Mouse (Mus musculus) embryonic facial prominence, embryonic 11.5 days (tissue): Measurements from ENCODE around the gene Col4a3bp. TPM values are rescaled to one million over a fixed set of nuclear protein-coding genes. Genes with fewer than 3 reads are reported as not detected.

Experiments
- ATAC-seq: fragments of 200-750 bp; cut with Nextera tagmentation; replicated peaks from 2 replicates; pipeline ENCODE4 v1.8.0; 2017; ENCODE audit warnings: low read depth; ENCODE audit not compliant: insufficient number of reproducible peaks, low FRiP score, low TSS enrichment
- DNase-seq: peaks from one replicate; pipeline ENCODE4 v3.0.0-alpha.2; 2015; ENCODE audit warnings: low spot score
- H3K27ac ChIP-seq: fragments of 300-500 bp; sonication (generic); replicated peaks from 2 replicates; pipeline ENCODE4 v1.5.1; 2014; ENCODE audit warnings: mild to moderate bottlenecking, low read depth, low read length, control low read depth
- H3K27me3 ChIP-seq: fragments of 300-500 bp; sonication (generic); 2 replicates; pipeline ENCODE4 v1.6.1; 2014; ENCODE audit warnings: mild to moderate bottlenecking, low read length, moderate library complexity, mixed read lengths; ENCODE audit not compliant: control insufficient read depth, insufficient read depth
- H3K36me3 ChIP-seq: fragments of 300-500 bp; sonication (generic); replicated peaks from 2 replicates; pipeline ENCODE4 v1.6.1; 2014; ENCODE audit warnings: low read depth, mild to moderate bottlenecking, low read length, moderate library complexity, mixed read lengths; ENCODE audit not compliant: control insufficient read depth, insufficient read depth
- H3K4me1 ChIP-seq: fragments of 300-500 bp; sonication (generic); 2 replicates; pipeline ENCODE4 v1.6.1; 2014; ENCODE audit warnings: low read length, mixed read lengths; ENCODE audit not compliant: control insufficient read depth, insufficient read depth
- H3K4me2 ChIP-seq: fragments of 300-500 bp; sonication (generic); 2 replicates; pipeline ENCODE4 v1.6.1; 2014; ENCODE audit warnings: low read depth, mild to moderate bottlenecking, control low read depth, low read length, moderate library complexity
- H3K4me3 ChIP-seq: fragments of 300-500 bp; sonication (generic); 2 replicates; pipeline ENCODE4 v1.5.1; 2014; ENCODE audit warnings: low read depth, low read length, control low read depth
- H3K9ac ChIP-seq: fragments of 300-500 bp; sonication (generic); replicated peaks from 2 replicates; pipeline ENCODE4 v1.6.1; 2014; ENCODE audit warnings: mild to moderate bottlenecking, control low read depth, low read length
- H3K9me3 ChIP-seq: fragments of 300-500 bp; sonication (generic); replicated peaks from 2 replicates; pipeline ENCODE4 v1.6.1; 2016; ENCODE audit warnings: mild to moderate bottlenecking, low read length, inconsistent platforms, mixed read lengths; ENCODE audit not compliant: control insufficient read depth
- WGBS: fragments of 180-500 bp; shearing (Covaris S2); extraction: QIAGEN DNeasy Blood & Tissue Kit; methylation state at CpG from one replicate; pipeline ENCODE4 v1.1.7; 2014; 5-methylcytosine and 5-hydroxymethylcytosine counted together
- polyA plus RNA-seq: library from polyadenylated mRNA; unstranded; fragments of >200 nt; fragmentation: Nextera tagmentation; extraction: Ambion mirVana; gene quantifications from 2 replicates; pipeline ENCODE4 v1.2.1, GENCODE M21; 2014

The Col4a3bp gene
- polyA plus RNA-seq, 1 experiment from 2014 or later: 7.6 TPM

DNA sequence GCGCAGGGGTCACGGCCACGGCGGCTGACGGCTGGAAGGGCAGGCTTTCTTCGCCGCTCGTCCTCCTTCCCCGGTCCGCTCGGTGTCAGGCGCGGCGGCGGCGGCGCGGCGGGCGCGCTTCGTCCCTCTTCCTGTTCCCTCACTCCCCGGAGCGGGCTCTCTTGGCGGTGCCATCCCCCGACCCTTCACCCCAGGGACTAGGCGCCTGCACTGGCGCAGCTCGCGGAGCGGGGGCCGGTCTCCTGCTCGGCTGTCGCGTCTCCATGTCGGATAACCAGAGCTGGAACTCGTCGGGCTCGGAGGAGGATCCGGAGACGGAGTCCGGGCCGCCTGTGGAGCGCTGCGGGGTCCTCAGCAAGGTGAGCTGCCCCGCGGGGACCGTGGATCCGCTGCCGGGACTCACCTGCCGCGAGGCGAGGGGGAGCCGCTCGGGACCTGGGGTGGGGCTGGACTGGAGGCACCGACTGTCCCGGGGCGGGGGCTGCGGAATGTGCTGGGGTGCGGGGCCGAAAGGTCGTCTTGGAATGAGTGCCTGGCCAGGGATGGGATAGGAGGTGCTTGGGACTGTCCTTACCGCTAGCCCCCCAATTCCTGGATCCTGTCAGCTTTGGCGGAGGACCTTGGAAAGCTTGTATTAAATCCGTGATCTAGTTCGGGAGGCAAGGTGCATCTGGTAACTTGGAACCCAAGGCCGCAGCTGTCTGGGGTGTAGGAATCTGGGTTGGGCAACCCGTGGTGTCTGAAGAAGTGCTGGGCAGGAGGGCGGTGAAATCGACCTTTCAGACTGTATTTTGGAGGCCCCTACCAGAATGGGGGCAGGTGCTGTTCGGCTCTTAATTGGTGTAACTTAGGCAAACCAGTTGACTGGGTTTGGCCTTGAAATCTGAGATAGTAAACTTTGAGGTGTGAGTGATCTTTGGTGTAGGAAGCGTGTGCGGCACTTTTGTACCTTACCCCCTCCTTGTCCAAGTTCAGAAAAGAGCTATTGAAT lies 778 bp downstream of the Col4a3bp start:
- Histone ChIP-seq H3K27ac (peak overlapping the region; percentile 82), H3K9me3 (no peaks in the 10 kb centered on the region), H3K9ac (peak overlapping the region; percentile 92), H3K4me3 (peak overlapping the region; percentile 93), H3K4me1 (no peaks in the 10 kb centered on the region), H3K36me3 (no peaks in the 10 kb centered on the region), H3K27me3 (no peaks in the 10 kb centered on the region), H3K4me2 (peak overlapping the region; percentile 77)
- ATAC-seq (peak; percentile 78), DNase-seq (peak; percentile 40)
- under 1% methylated on average over 58 of the region's 73 CpGs for WGBS

DNA sequence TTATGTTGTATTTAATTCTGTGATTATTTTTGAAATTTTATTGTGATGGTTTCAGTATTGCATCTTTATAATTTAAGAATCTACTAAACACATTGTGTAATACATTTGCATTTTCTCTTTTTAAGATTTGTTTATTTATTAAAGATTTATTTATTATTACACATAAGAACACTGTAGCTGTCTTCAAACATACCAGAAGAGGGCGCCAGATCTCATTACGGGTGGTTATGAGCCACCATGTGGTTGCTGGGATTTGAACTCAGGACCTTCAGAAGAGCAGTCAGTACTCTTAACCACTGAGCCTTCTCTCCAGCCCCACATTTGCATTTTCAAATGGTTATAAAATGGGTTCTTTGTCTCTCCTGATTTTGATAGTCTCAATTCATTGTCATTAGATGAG lies 2.1 kb downstream of the Col4a3bp start:
- no peak for ATAC-seq
- Histone ChIP-seq H3K27me3 (no peaks in the 10 kb centered on the region), H3K4me1 (no peaks in the 10 kb centered on the region), H3K9me3 (no peaks in the 10 kb centered on the region), H3K9ac (no peak overlapping the region), H3K4me3 (no peak overlapping the region), H3K36me3 (no peaks in the 10 kb centered on the region), H3K27ac (no peak overlapping the region), H3K4me2 (no peak overlapping the region)
- 66% methylated on average over 2 of the region's 2 CpGs for WGBS
- peak; percentile 36 for DNase-seq

DNA sequence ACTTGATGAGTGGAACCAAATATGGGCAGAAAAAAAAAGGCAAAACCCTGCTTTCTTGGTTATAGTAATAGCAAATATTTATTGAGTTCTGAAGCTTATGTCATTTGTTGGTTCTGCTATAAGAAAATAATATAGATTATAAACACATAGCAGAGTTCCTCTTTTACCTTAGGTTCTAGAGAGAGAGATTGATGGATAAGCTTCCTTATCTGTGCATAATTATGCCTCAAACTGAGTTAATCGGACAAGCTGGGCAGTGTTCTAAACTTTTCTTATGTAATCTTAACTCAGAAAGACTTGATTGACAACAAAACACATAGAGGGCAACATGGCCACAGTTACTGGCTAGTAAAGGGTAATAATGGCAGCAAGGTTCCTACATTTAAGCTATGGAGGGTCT lies 4.8 kb downstream of the Col4a3bp start:
- Histone ChIP-seq H3K9me3 (no peaks in the 10 kb centered on the region), H3K36me3 (no peaks in the 10 kb centered on the region), H3K4me1 (no peaks in the 10 kb centered on the region), H3K4me3 (no peak overlapping the region), H3K27me3 (no peaks in the 10 kb centered on the region), H3K27ac (no peak overlapping the region), H3K4me2 (no peak overlapping the region), H3K9ac (no peak overlapping the region)
- no peak for DNase-seq
- ATAC-seq: no peak
- 79% methylated on average over 1 of the region's 1 CpGs for WGBS

DNA sequence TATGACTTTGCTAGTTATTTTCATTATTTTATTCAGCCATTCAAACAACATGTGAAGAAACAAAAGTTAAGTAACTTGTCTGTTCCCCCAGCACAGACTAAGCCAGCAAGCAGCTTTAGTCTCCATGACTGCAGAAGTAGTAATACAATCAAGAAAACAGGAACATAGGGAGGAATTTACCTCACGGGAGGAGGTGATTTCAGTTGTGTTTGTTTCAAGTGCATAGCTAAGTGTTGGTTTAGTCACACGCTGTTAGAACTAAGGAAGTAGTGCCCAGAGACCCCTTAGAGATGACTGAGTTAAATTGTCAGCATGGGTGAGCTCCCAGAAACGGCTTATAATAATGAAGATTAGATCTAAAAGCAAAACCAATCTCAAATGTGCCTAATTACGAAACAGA lies 5.5 kb downstream of the Col4a3bp start:
- no peaks in the 10 kb centered on the region for H3K27me3 ChIP-seq
- WGBS: 72% methylated on average over 4 of the region's 4 CpGs
- no peaks in the 10 kb centered on the region for H3K36me3 ChIP-seq
- H3K9ac ChIP-seq: no peak overlapping the region
- no peak overlapping the region for H3K27ac ChIP-seq
- DNase-seq (no peak), ATAC-seq (no peak)
- no peaks in the 10 kb centered on the region for H3K9me3 ChIP-seq
- H3K4me3 ChIP-seq: no peak overlapping the region
- no peak overlapping the region for H3K4me2 ChIP-seq
- H3K4me1 ChIP-seq: no peaks in the 10 kb centered on the region

DNA sequence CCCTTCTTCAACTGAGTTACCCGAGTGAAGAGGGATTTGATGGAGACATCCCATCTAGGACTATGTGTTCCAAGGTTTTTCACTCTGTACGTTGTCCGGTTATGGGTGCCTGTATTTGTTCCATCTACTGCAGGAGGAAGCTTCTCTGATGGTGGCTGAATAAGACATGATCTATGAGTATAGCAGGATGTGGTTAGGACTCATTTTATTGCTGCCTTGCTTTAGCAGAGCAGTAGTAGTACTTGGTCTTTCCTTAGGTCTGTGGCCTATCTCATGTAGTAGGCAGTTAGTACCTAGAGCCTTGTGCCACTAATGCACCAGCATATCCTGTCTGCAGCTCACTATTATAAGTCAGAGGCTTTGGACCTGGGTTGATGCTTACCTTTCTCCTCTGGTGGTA lies 12.7 kb downstream of the Col4a3bp start:
- Histone ChIP-seq H3K4me2 (no peak overlapping the region), H3K4me1 (no peaks in the 10 kb centered on the region), H3K9me3 (no peaks in the 10 kb centered on the region), H3K36me3 (no peaks in the 10 kb centered on the region), H3K4me3 (no peak overlapping the region), H3K27ac (no peak overlapping the region), H3K27me3 (no peaks in the 10 kb centered on the region), H3K9ac (no peak overlapping the region)
- DNase-seq: no peak
- no peak for ATAC-seq
- 94% methylated on average over 3 of the region's 3 CpGs for WGBS

DNA sequence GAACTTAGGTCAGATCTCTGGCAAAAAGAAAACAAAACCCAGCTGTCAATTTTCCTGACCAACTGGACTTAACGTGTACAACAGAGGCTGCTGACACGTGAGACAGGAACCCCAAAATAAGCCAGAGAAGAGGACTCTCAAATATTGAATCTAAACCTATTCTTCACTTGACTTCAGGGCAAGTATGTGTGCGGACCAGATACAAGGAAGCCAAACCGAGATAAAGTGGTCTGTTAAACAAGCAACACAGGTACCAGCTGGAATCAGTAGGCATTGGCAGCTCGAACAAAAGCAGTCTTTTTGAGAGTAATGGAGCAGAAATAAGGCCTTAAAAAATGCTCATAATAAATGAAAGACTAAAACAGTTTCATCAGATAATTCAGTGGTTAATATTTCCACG lies 25.6 kb downstream of the Col4a3bp start:
- Histone ChIP-seq H3K4me3 (no peak overlapping the region), H3K9ac (no peak overlapping the region), H3K27me3 (no peaks in the 10 kb centered on the region), H3K36me3 (no peaks in the 10 kb centered on the region), H3K4me2 (no peak overlapping the region), H3K9me3 (no peaks in the 10 kb centered on the region), H3K27ac (no peak overlapping the region), H3K4me1 (no peaks in the 10 kb centered on the region)
- ATAC-seq (no peak), DNase-seq (no peak)
- WGBS: 69% methylated on average over 6 of the region's 6 CpGs

DNA sequence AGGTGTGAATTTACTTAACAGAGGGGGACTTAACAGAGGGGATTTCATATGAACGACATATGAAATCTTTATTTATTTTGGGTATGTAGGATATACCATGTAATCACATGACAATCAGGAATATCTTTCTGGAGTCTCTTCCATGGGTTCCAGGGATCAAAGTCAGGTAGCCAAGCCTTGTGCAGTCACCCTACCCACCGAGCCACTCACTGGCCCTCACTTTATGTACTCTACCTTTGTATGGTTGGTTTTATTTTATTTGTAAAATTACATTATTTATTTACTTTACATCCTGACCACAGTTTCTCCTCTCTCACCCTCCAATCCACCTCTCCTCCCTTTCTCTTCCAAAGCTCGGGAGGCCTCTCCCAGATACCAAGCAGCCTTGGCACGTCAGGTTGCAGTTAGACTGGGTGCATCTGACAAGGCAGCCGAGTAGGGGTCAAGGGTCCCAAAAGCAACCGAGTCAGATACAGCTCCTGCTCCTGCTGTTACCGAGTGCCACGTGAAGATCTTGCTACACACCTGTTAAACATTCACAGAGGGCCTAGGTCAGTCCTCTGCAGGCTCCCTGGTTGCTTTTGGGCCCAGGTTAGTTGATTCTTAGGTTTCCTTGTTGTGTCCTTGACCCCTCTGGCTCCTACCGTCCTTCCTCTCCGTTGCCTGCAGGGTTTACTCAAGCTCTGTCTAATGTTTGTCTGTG lies 28.0 kb downstream of the Col4a3bp start:
- H3K27ac ChIP-seq: no peak overlapping the region
- ATAC-seq: no peak
- H3K9ac ChIP-seq: no peak overlapping the region
- DNase-seq: no peak
- H3K4me1 ChIP-seq: no peaks in the 10 kb centered on the region
- no peaks in the 10 kb centered on the region for H3K9me3 ChIP-seq
- no peaks in the 10 kb centered on the region for H3K36me3 ChIP-seq
- H3K4me2 ChIP-seq: no peak overlapping the region
- H3K27me3 ChIP-seq: no peaks in the 10 kb centered on the region
- WGBS: 52% methylated on average over 10 of the region's 10 CpGs
- H3K4me3 ChIP-seq: no peak overlapping the region

DNA sequence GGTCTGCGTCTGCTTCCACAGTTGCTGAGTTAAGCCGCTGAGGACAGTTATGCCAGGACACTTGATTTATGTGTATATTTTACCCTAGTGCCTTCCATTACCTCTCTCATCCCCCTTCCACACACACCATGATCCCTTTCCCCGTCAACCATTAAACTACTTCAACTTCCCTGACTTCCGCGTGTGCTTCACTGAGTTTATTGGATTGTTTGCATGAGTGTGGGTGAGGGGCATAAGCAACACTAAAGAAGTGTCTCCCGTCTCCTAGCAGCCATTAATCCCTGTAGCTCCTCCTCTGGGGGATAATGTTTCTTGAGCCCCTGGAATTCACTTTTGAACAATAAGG lies 28.6 kb downstream of the Col4a3bp start:
- Histone ChIP-seq H3K9me3 (no peaks in the 10 kb centered on the region), H3K4me2 (no peak overlapping the region), H3K27ac (no peak overlapping the region), H3K4me3 (no peak overlapping the region), H3K36me3 (no peaks in the 10 kb centered on the region), H3K4me1 (no peaks in the 10 kb centered on the region), H3K9ac (no peak overlapping the region), H3K27me3 (no peaks in the 10 kb centered on the region)
- WGBS: 65% methylated on average over 6 of the region's 6 CpGs
- DNase-seq (no peak), ATAC-seq (no peak)
